Mouse (Mus musculus) heart, embryonic 10.5 days (tissue): Measurements from ENCODE around the gene Eif5a. TPM values are rescaled to one million over a fixed set of nuclear protein-coding genes. Genes with fewer than 3 reads are reported as not detected.

Experiments
- DNase-seq: peaks from one replicate; pipeline ENCODE4 v3.0.0-alpha.2; 2017; ENCODE audit warnings: low spot score
- H3K27ac ChIP-seq: fragments of 300-500 bp; sonication (generic); 2 replicates; pipeline ENCODE4 v1.5.1; 2016; ENCODE audit warnings: mild to moderate bottlenecking
- H3K27me3 ChIP-seq: fragments of 300-500 bp; sonication (generic); 2 replicates; pipeline ENCODE4 v1.6.1; 2016; ENCODE audit warnings: mild to moderate bottlenecking; ENCODE audit not compliant: poor library complexity, insufficient read depth, severe bottlenecking
- H3K36me3 ChIP-seq: fragments of 300-500 bp; sonication (generic); 2 replicates; pipeline ENCODE4 v1.6.1; 2016; ENCODE audit warnings: mild to moderate bottlenecking, moderate library complexity
- H3K4me1 ChIP-seq: fragments of 300-500 bp; sonication (generic); 2 replicates; pipeline ENCODE4 v1.6.1; 2016; ENCODE audit warnings: mild to moderate bottlenecking
- H3K4me3 ChIP-seq: fragments of 300-500 bp; sonication (generic); 2 replicates; pipeline ENCODE4 v1.5.1; 2016; ENCODE audit warnings: mild to moderate bottlenecking, moderate library complexity
- H3K9me3 ChIP-seq: fragments of 300-500 bp; sonication (generic); 2 replicates; pipeline ENCODE4 v1.6.1; 2016; ENCODE audit warnings: mild to moderate bottlenecking, moderate library complexity
- WGBS: fragments of 180-500 bp; shearing (Covaris S2); methylation state at CpG from one replicate; pipeline ENCODE4 v1.1.7; 2016; 5-methylcytosine and 5-hydroxymethylcytosine counted together
- polyA plus RNA-seq: library from polyadenylated mRNA; unstranded; fragments of >200 nt; fragmentation: Nextera tagmentation; extraction: Ambion mirVana; gene quantifications from 2 replicates; pipeline ENCODE4 v1.2.1, GENCODE M21; 2016

The Eif5a gene
- polyA plus RNA-seq, 1 experiment from 2014 or later, result 2,470 TPM

GRCm38 (mm10) chr11:69938401-69938979, 16.7 kb upstream of the Eif5a start:
- H3K36me3 ChIP-seq, result peaks cover 11% of the 10 kb centered on the region
- no peak overlapping the region for H3K27ac ChIP-seq
- peaks cover 68% of the 10 kb centered on the region for H3K27me3 ChIP-seq
- no peaks in the 10 kb centered on the region for H3K9me3 ChIP-seq
- no peak overlapping the region for H3K4me3 ChIP-seq
- 28% methylated on average over 9 of the region's 9 CpGs for WGBS
- peaks cover 36% of the 10 kb centered on the region for H3K4me1 ChIP-seq
- no peak for DNase-seq

GRCm38 (mm10) chr11:69937834-69938233, 16.1 kb upstream of the Eif5a start:
- Histone ChIP-seq H3K4me1 (peaks cover 36% of the 10 kb centered on the region), H3K9me3 (no peaks in the 10 kb centered on the region), H3K36me3 (peaks cover 5% of the 10 kb centered on the region), H3K27ac (peak overlapping the region; percentile 52; the same call in 1 of the 2 replicates), H3K27me3 (peaks cover 62% of the 10 kb centered on the region), H3K4me3 (no peak overlapping the region)
- no peak for DNase-seq
- 59% methylated on average over 5 of the region's 5 CpGs for WGBS

- Histone ChIP-seq H3K4me1 (peaks cover 36% of the 10 kb centered on the region), H3K27me3 (peaks cover 59% of the 10 kb centered on the region), H3K27ac (peak overlapping the region; percentile 52; the same call in 1 of the 2 replicates), H3K4me3 (no peak overlapping the region), H3K36me3 (peaks cover under 1% of the 10 kb centered on the region; the same call in 1 of the 2 replicates), H3K9me3 (no peaks in the 10 kb centered on the region)
- DNase-seq, result no peak
- 36% methylated on average over 4 of the region's 4 CpGs for WGBS
Observed at GRCm38 (mm10) chr11:69937385-69937784, 15.6 kb upstream of the Eif5a start.

- no peak for DNase-seq
- WGBS, result 46% methylated on average over 9 of the region's 9 CpGs
- Histone ChIP-seq H3K4me1 (peaks cover 36% of the 10 kb centered on the region), H3K4me3 (peak overlapping the region; percentile 77), H3K27ac (peak overlapping the region; percentile 85; the same call in 1 of the 2 replicates), H3K27me3 (peaks cover 59% of the 10 kb centered on the region), H3K9me3 (no peaks in the 10 kb centered on the region), H3K36me3 (no peaks in the 10 kb centered on the region)
Observed at GRCm38 (mm10) chr11:69936714-69937347, 15.1 kb upstream of the Eif5a start.

GRCm38 (mm10) chr11:69936156-69936555, 14.4 kb upstream of the Eif5a start:
- 3% methylated on average over 30 of the region's 30 CpGs for WGBS
- peaks cover 36% of the 10 kb centered on the region for H3K4me1 ChIP-seq
- DNase-seq, result no peak
- H3K36me3 ChIP-seq, result no peaks in the 10 kb centered on the region
- peak overlapping the region; percentile 77 for H3K4me3 ChIP-seq
- no peaks in the 10 kb centered on the region for H3K9me3 ChIP-seq
- peak overlapping the region; percentile 85 for H3K27ac ChIP-seq
- peaks cover 59% of the 10 kb centered on the region for H3K27me3 ChIP-seq

- H3K27ac ChIP-seq, result peak within 1 kb of the TSS; percentile 85
Observed at GRCm38 (mm10) chr11:69935137-69935879, 13.6 kb upstream of the Eif5a start, which contains the start of gene Ybx2. TSS of gene Ybx2 (plus strand) at chr11:69935796.

DNA sequence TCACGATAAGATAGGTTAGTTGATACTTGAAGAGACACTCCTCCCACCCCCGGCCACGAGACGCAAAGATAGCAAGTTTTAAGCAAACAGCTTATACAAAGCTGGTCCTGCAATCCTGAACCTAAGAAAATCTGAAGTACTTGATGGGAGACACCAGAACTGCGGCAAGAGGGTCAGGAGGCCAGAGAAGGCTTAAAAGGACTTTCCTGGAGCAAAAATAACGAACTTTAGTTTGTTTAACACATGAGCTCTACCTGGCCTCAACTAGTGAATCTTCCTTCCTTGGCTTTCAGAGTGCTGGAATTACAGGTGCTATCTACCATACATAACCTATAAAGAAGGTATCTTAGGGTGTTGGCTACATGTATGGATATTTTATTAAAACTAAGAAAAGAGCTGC, 12.9 kb upstream of the Eif5a start:
- peaks cover 36% of the 10 kb centered on the region for H3K4me1 ChIP-seq
- no peak overlapping the region for H3K27ac ChIP-seq

More at GRCm38 (mm10) chr11:69935137-69935879, 13.6 kb upstream of the Eif5a start, which contains the start of gene Ybx2:
- DNase-seq, result peak; percentile 92
- H3K9me3 ChIP-seq, result no peaks in the 10 kb centered on the region
- peaks cover 36% of the 10 kb centered on the region for H3K4me1 ChIP-seq
- peak within 1 kb of the TSS; percentile 77 for H3K4me3 ChIP-seq
- WGBS, result 1% methylated on average over 62 of the region's 62 CpGs
- H3K27me3 ChIP-seq, result peaks cover 55% of the 10 kb centered on the region
- no peaks in the 10 kb centered on the region for H3K36me3 ChIP-seq

DNA sequence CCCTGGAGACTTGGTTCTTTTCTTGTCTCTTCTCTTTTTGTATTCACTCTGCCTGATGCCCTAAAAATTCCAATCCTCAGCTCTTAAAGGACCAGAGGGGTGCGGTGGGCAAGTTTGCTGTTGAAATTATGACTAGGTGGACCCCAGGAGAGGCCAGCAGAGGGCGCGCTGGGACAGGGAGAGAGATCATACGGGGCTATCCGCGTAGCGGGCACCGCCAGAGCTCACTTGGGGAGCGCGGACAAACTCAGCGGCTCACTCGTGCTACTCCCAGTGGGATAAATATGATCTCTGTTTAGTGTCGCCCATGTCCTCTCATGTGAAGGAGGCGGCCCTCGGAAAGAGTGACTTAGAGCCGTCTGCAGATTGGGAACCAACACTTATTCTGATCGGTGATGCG, 12.4 kb upstream of the Eif5a start:
- Histone ChIP-seq H3K9me3 (no peaks in the 10 kb centered on the region), H3K4me1 (peaks cover 36% of the 10 kb centered on the region), H3K27me3 (peaks cover 43% of the 10 kb centered on the region), H3K4me3 (peak overlapping the region; percentile 77), H3K27ac (0 out of 2 replicates have a peak overlapping the region, but pooled peaks have one; percentile 22), H3K36me3 (no peaks in the 10 kb centered on the region)
- DNase-seq, result peak; percentile 95
- WGBS, result 1% methylated on average over 18 of the region's 18 CpGs

More for the DNA sequence above, 12.9 kb upstream of the Eif5a start:
- H3K27me3 ChIP-seq, result peaks cover 48% of the 10 kb centered on the region
- no peak for DNase-seq
- 20% methylated on average over 6 of the region's 6 CpGs for WGBS
- H3K4me3 ChIP-seq, result peak overlapping the region; percentile 77; the same call in 1 of the 2 replicates
- no peaks in the 10 kb centered on the region for H3K9me3 ChIP-seq
- no peaks in the 10 kb centered on the region for H3K36me3 ChIP-seq

GRCm38 (mm10) chr11:69933066-69933465, 11.3 kb upstream of the Eif5a start:
- Histone ChIP-seq H3K9me3 (no peaks in the 10 kb centered on the region), H3K27ac (no peak overlapping the region), H3K36me3 (no peaks in the 10 kb centered on the region), H3K4me3 (no peak overlapping the region), H3K27me3 (peaks cover 32% of the 10 kb centered on the region), H3K4me1 (peaks cover 36% of the 10 kb centered on the region)
- DNase-seq, result no peak
- 71% methylated on average over 4 of the region's 4 CpGs for WGBS

GRCm38 (mm10) chr11:69932254-69932653, 10.5 kb upstream of the Eif5a start:
- H3K9me3 ChIP-seq, result no peaks in the 10 kb centered on the region
- 38% methylated on average over 3 of the region's 3 CpGs for WGBS
- H3K27me3 ChIP-seq, result peaks cover 24% of the 10 kb centered on the region
- H3K4me1 ChIP-seq, result peaks cover 28% of the 10 kb centered on the region
- H3K36me3 ChIP-seq, result no peaks in the 10 kb centered on the region
- H3K27ac ChIP-seq, result no peak overlapping the region
- H3K4me3 ChIP-seq, result no peak overlapping the region
- no peak for DNase-seq

GRCm38 (mm10) chr11:69931769-69932168, 10.0 kb upstream of the Eif5a start:
- DNase-seq, result no peak
- H3K4me3 ChIP-seq, result no peak overlapping the region
- H3K36me3 ChIP-seq, result no peaks in the 10 kb centered on the region
- peaks cover 19% of the 10 kb centered on the region for H3K27me3 ChIP-seq
- no peaks in the 10 kb centered on the region for H3K9me3 ChIP-seq
- H3K27ac ChIP-seq, result no peak overlapping the region
- H3K4me1 ChIP-seq, result peaks cover 23% of the 10 kb centered on the region
- WGBS, result 66% methylated on average over 8 of the region's 8 CpGs

DNA sequence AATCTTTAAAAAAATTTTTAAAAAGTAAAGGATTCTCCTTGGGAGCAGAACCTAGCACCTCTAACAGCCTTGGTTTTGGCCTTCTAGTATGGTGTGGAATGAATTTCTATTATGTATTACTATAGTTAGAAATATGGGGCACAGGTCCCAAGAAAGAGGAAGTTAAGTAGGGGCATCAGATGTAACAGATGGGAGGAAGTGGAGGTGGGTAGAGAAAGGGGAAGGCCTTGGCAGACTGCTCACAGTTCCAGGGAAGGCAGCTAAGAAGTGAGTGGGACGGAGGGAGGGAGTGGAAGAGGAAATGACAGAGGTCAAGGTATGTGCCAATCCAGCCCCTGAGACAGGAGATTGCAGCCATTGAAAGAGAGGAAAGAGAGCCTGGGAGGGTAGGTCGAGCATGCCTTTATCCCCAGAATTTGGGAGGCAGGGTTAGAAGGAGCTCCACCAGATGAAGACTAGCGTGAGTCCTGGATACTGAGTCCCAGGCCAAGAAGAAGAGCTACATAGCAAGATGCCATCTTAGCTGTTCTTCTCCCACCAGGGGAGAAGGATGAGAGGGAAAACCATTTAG, 9.3 kb upstream of the Eif5a start:
- Histone ChIP-seq H3K36me3 (no peaks in the 10 kb centered on the region), H3K4me3 (no peak overlapping the region), H3K9me3 (no peaks in the 10 kb centered on the region), H3K27ac (no peak overlapping the region), H3K27me3 (peaks cover 12% of the 10 kb centered on the region), H3K4me1 (peaks cover 17% of the 10 kb centered on the region)
- DNase-seq, result no peak
- 60% methylated on average over 3 of the region's 3 CpGs for WGBS
